Mouse (Mus musculus) heart, postnatal 25 days (tissue): ENCODE data around the gene Asb7. TPM values are rescaled to one million over a fixed set of nuclear protein-coding genes. Genes with fewer than 3 reads are reported as not detected.

Source experiments
- DNase-seq: peaks from one replicate; pipeline ENCODE4 v3.0.0; 2022; ENCODE audit warnings: low spot score
- intact Hi-C: fragments of 180-260 bp; cut with DNase I; formaldehyde crosslinking; loops from one replicate; pipeline ENCODE4 v1.15.1; 2025
- total RNA-seq, 2 experiments: library from RNA; stranded (reverse); gene quantifications; 2 replicates each; pipeline ENCODE4 v1.2.3; 2021

The Asb7 gene
- total RNA-seq: 1 to 10 TPM; 8.0 to 9.2 TPM

DNA sequence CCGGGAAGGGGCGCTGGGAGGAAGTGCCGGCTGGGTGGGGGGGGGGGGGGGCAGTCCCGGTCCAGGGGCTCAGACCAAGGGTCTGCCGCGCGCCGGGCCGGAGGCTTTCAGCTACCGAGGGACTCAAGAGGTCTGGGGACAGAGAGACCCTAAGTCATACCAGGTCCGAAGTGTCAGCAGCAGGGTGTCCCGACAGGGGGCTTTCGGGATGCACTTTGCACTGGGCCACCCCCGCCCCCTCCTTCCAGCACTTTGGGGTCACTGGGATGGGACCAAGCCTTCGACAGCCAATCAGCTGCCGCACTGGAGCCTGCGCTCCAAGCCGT, at the start of gene Asb7:
Gene Asb7, minus strand, starts transcription at position 303 of the 326 bp plus-strand sequence.
- DNase-seq: no peak

DNA sequence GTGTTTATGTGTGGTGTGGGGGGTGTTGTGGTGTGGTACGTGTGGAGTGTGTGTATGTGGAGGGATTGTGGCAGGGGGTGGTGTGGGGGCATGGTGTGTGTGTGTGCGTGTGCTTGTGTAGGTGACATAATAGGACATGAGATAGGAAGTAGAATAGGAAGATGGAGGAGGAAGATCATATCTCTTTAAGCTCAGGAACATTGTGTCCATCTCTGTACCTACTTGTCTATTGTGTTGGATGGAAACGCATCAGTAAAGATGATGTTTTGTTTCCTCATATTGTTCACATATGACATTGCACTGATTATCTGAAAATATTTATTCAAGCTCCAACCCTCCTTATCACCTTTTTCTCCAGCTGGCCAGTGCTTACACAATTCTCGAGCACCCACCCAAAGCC, 48.0 kb upstream of the Asb7 start:
- DNase-seq: no peak
- intact Hi-C loops: no loop called here

More for the DNA sequence above, at the start of gene Asb7:
- intact Hi-C loops: loop anchor here (10.0 kb wide), 1 partner anchor 604 kb away; no protein-coding TSS in a partner anchor

DNA sequence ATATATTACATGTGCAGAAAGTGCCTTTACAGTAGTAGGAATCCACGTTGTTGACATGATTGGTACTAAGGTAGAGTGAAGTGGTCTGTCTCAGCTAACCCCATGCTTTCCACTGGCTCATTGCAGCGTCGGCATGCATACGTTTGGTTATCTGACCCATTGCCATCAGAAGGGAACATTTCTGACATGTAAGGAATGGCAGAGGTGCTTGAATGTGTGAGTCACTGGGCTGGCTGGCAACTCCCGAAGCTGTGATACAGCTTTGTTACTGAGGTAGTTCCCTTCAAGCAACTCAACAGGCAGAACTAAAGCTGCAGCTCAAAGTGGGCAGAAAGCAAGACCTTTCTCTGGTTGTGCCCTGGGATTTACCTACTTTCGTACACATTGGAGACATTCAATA, 45.6 kb upstream of the Asb7 start:
- intact Hi-C loops: no loop called here
- no peak for DNase-seq

- DNase-seq: no peak
- intact Hi-C loops: no loop called here
These were observed 45.1 kb upstream of the Asb7 start for GRCm38 (mm10) chr7:66734466-66734865.

DNA sequence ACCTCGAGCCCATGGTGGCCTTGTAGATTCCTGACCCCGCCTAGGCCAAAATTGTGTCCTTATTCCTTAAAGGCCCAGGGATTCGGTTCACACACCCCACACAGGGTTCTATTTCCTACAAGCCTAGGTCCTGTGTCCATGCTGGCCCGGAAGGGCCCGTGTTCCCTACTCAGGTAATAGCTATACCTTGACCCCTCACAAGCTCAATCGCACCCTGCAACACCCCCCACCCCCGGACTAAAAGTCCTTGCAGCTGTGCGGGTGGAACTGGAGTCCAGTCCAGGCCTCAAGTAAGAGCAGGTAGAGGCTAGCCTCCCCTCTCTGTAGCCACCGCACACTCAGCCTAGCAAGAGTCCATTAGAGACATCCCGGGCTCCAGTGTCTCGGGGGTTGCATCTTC, 44.5 kb upstream of the Asb7 start:
- no peak for DNase-seq
- intact Hi-C loops: no loop called here

- intact Hi-C loops: no loop called here
- DNase-seq: no peak
These were observed 44.0 kb upstream of the Asb7 start for GRCm38 (mm10) chr7:66733431-66733830.

DNA sequence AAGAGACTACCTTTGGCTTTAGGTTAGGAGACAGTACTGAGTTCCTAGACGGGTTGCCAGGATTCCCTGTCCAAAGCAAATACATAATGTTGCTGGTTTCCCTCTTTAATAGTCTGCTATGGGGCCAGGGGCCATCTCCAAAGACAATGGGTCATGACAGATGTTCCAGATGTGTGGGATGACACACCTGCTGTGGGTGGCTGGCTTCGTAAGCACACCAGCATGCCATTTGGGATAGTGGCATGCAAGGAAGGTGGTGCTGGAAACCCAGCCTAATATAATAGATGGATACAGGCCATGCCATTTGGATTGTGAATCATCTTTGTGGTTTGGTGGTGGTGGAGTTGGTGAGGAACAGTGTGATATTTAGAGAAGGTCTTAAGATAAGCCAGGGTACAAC, 39.8 kb upstream of the Asb7 start:
- intact Hi-C loops: no loop called here
- DNase-seq: no peak

- intact Hi-C loops: no loop called here
- no peak for DNase-seq
These were observed 38.7 kb upstream of the Asb7 start for GRCm38 (mm10) chr7:66728072-66728471.

- no peak for DNase-seq
- intact Hi-C loops: no loop called here
These were observed 35.6 kb upstream of the Asb7 start for GRCm38 (mm10) chr7:66724954-66725353.

DNA sequence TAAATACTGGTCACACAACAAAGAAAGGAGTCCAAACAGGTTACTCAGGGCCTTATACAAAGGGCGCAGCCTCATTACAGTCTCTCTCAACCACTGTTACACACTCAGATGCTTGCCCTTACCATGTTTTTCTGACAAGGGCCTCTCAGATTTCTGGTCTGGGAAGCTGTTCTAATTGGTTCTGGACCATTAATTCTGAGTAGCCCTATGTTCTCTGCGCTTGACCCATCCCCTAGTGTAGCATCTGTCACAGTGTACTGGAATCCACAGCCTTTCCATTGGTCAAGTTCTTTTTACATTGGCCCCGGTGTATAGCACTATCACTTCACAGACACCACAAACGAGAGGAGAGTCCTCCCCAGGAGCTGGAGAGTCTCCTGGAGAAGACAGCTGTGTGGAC, 35.1 kb upstream of the Asb7 start:
- intact Hi-C loops: no loop called here
- DNase-seq: no peak

DNA sequence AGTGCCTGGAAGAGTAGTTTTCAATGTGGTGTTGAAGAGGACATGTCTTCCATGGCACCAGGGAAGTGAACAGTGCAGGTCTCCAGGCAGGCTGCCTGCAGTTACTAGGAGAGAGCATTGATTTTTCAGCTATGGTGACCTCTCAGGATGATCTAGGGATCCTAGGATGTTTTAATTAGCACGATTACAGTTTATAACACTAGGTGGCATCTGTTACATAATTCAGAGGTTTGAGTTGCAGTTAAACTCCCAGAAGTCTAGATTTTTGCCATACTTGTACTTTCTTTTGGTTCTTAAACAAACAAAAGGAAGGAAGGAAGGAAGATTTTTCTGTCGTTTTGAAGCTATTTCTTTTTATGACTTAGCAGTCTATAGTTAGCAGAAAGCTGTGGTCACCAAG, 21.8 kb upstream of the Asb7 start:
- no peak for DNase-seq
- intact Hi-C loops: loop anchor here (1.0 to 5.0 kb wide), 3 partner anchors 128 to 921 kb away; partner anchors contain the start of gene Adamts17

DNA sequence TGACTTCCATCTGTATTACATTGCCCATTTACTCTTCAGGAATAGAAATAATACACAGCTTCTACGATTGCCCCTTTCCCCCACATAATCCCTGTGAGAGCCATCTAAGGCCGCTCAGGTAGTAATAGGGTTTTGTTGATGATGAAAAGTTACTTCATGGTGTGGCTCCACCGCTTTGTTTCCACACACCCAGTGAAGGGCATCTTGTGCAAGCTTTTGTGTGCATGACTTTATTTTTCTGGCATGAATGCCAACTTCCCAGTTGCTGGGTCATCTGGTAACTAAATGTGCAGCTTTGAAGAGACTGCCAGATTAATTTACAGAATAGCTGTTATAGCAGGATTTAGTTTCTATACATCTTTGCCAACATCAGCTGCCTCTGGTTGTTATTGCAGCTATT, 15.2 kb upstream of the Asb7 start:
- no peak for DNase-seq
- intact Hi-C loops: no loop called here

DNA sequence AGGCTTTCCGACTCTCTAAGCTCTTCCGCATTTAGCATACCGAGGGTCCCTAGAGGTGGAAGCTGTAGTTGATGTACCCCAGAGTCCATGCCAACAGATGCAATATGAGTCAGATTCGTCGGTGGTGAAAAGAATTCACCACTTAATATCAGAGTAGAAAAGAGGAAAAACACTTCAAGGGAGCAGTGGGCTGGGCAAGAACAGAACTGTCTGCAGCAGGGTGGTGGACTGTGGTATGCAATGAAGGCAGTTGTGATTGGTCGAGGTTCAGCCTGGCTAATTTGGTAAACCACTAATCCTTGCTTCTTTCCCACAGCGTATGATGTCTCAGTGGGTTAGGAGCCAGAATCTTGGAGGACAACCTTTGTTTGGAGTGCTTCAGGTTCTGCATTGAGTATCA, 13.3 kb upstream of the Asb7 start:
- DNase-seq: no peak
- intact Hi-C loops: no loop called here

DNA sequence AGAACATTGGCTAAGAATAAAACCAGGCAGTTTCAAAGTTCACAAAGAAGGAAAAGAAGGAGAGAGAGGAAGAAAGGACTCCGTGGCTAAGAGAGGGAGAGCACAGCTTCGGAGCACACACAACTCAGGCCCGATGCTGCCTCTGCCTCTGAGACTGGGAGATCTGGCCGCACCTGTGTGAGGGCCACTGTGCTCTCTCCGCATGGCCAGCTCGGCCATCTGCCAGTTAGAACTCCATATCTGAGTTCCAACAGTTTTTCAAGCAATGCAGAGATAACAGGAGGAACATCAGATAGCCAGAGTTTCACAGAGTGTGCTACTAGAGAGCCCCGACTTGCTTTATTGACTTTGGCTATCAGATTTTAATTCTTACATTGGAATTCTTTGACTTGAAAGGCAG, 5.1 kb upstream of the Asb7 start:
- intact Hi-C loops: loop anchor here (10.0 kb wide), 1 partner anchor 950 kb away; the partner anchor contains the start of genes Lrrc28 and Ttc23
- DNase-seq: no peak

- DNase-seq: peak; percentile 99
- intact Hi-C loops: loop anchor here (10.0 kb wide), 2 partner anchors 605 to 955 kb away; partner anchors contain the start of genes Lrrc28 and Ttc23
These were observed 394 bp upstream of the Asb7 start, which contains the start of gene Lins1 for GRCm38 (mm10) chr7:66689620-66690360. Gene Lins1 (plus strand): TSS chr7:66689889.

GRCm38 (mm10) chr7:66688721-66689120, 675 bp downstream of the Asb7 start:
- no peak for DNase-seq
- intact Hi-C loops: loop anchor here (10.0 kb wide), 1 partner anchor 604 kb away; no protein-coding TSS in a partner anchor

GRCm38 (mm10) chr7:66682119-66682863, 7.1 kb downstream of the Asb7 start:
- intact Hi-C loops: loop anchor here (10.0 kb wide), 1 partner anchor 597 kb away; no protein-coding TSS in a partner anchor
- DNase-seq: no peak

- intact Hi-C loops: no loop called here
These were observed 13.6 kb downstream of the Asb7 start for GRCm38 (mm10) chr7:66675800-66676199.

GRCm38 (mm10) chr7:66667064-66667463, 22.3 kb downstream of the Asb7 start:
- intact Hi-C loops: no loop called here
- no peak for DNase-seq

More at GRCm38 (mm10) chr7:66675800-66676199, 13.6 kb downstream of the Asb7 start:
- DNase-seq: no peak

GRCm38 (mm10) chr7:66663548-66663947, 25.8 kb downstream of the Asb7 start:
- DNase-seq: no peak
- intact Hi-C loops: loop anchor here (2.0 to 5.0 kb wide), 2 partner anchors 353 to 561 kb away; no protein-coding TSS in a partner anchor

- peak; percentile 12 for DNase-seq
- intact Hi-C loops: loop anchor here (1.0 to 5.0 kb wide), 3 partner anchors 227 to 559 kb away; no protein-coding TSS in a partner anchor
These were observed 27.8 kb downstream of the Asb7 start for GRCm38 (mm10) chr7:66661572-66661971.
